Mouse (Mus musculus): Measurements from ENCODE around the gene Trp63.

DNA sequence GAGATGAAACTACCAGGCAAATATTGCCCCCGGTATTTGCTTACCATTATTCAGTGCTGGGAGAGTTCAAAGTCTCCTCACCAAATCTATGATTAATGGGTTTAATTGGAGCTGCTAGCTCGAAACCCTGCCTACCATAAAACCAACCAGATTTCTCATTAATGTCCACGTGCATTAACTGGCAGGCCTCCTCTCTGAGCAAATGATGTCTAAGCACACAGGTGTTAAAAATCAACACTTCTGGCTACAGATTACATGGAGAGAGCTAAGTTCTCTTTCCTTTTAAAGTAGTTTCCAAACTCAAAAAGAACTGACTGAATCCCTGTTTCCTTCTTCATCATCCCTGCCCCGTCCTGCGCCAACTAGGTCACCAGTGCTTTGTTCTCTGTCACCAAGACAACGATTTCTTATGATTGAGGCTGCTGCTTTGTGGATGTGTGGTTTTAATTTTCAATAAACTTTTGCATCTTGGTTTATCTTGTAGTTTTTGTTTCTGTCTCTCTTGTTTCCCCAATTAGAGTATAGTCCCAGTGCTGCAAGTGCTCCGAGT, 193.9 kb downstream of the Trp63 start:
- TF ChIP-seq POLR2A (IDR thresholded peaks at IDR 0.05; ENCODE audit: borderline replicate concordance, low read depth, low read length) (no peak), CTCF (IDR thresholded peaks at IDR 0.05; ENCODE audit: low read depth, low read length) (no peak)

All from bone marrow macrophage, adult 2 months (primary cell).